ENCODE assay signal across 8 mouse cellular contexts in the genomic region with DNA sequence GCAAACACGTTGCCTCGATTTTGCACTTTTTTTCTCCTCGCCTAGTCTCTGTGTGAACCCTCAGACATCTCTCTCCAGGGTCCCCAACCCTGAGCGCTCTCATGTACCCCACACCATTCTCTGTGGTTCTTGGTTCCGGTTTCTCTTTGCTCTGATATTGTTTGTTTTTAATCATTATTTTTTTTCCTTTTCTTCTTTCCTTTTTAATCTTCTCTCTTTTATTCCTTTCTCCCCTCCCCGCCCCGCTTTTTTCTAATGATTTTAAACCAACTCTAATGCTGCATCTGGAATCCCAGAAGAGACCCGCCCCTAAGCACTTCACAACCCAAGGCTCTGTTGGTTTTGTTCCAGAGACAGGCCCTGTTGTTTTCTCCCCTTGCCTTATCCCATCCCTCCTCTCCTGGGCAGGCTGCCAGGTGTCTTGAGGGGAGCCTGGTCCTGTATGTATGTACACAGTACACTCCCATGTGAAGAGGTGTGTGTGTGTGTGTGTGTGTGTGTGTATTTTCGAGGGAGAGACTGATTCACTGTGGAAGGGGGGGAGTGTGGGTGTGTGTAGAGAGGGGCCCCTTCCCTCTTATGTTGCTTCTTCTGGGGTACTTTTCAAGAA.
DNase-seq lines count a peak whose midpoint lies in the region; ATAC-seq lines count a peak whose summit lies in the region.
"Had no signal": no experiment of that assay in that cellular context is flagged by ENCODE, and none has a peak within 500 bp of the region (broad histone marks: within the 10 kb centered on the region; RNA-seq: fewer than 3 reads in every experiment).

No protein-coding gene starts in this region.

- no peaks in the 10 kb centered on the region for H3K9me3 ChIP-seq in kidney, embryonic 15.5 days (replicated peaks)
- no peaks in the 10 kb centered on the region for H3K9me3 ChIP-seq in embryonic facial prominence, embryonic 10.5 days
- no peaks in the 10 kb centered on the region for H3K9me3 ChIP-seq in hindbrain, embryonic 10.5 days
- H3K9me3 ChIP-seq in lung, embryonic 15.5 days, result no peaks in the 10 kb centered on the region
- H3K9me3 ChIP-seq: megakaryocyte, embryonic 14.5 days had no signal

- H3K36me3 ChIP-seq in kidney, embryonic 15.5 days, result no peaks in the 10 kb centered on the region
- no peaks in the 10 kb centered on the region; the same call in 1 of the 2 replicates for H3K36me3 ChIP-seq in embryonic facial prominence, embryonic 10.5 days (replicated peaks)
- no peaks in the 10 kb centered on the region for H3K36me3 ChIP-seq in hindbrain, embryonic 10.5 days
- H3K36me3 ChIP-seq in lung, embryonic 15.5 days, result no peaks in the 10 kb centered on the region

- peak overlapping the region; percentile 42 for H3K4me3 ChIP-seq in kidney, embryonic 15.5 days (replicated peaks)
- peak overlapping the region; percentile 47 for H3K4me3 ChIP-seq in embryonic facial prominence, embryonic 10.5 days
- peak overlapping the region; percentile 51 for H3K4me3 ChIP-seq in hindbrain, embryonic 10.5 days
- peak overlapping the region; percentile 36 for H3K4me3 ChIP-seq in lung, embryonic 15.5 days

- DNase-seq in kidney, postnatal 14 days, result no peak
- DNase-seq in embryonic facial prominence, embryonic 10.5 days (ENCODE audit: low spot score), result no peak
- DNase-seq in hindbrain, embryonic 10.5 days (ENCODE audit: low spot score), result no peak
- no peak for DNase-seq in Muller cell, postnatal 12 days (ENCODE audit: inconsistent ontology term)
- DNase-seq in left cerebral cortex, postnatal 36 days (ENCODE audit: low spot score in 2 of 2), result no peak

- intact Hi-C loops in left cerebral cortex, postnatal 36 days (cut with DNase I), result no loop called here

- WGBS in kidney, embryonic 15.5 days, result 59% methylated on average over 9 of the region's 9 CpGs
- 61% methylated on average over 9 of the region's 9 CpGs for WGBS in embryonic facial prominence, embryonic 10.5 days
- WGBS in hindbrain, embryonic 10.5 days, result 59% methylated on average over 9 of the region's 9 CpGs
- WGBS in lung, embryonic 15.5 days, result 24% methylated on average over 9 of the region's 9 CpGs

- H3K9ac ChIP-seq in kidney, embryonic 15.5 days, result no peak overlapping the region
- H3K9ac ChIP-seq in lung, embryonic 15.5 days, result peak overlapping the region; percentile 32; the same call in 1 of the 2 replicates

- peak overlapping the region; percentile 72 for H3K4me2 ChIP-seq in kidney, embryonic 15.5 days
- peak overlapping the region; percentile 67 for H3K4me2 ChIP-seq in lung, embryonic 15.5 days

- ATAC-seq in kidney, embryonic 15.5 days (replicated peaks; ENCODE audit: low FRiP score), result peak; percentile 61
- peak; percentile 88 for ATAC-seq in lung, embryonic 15.5 days (ENCODE audit: borderline replicate concordance, extremely low read depth, low FRiP score, low TSS enrichment)

- peaks cover 23% of the 10 kb centered on the region for H3K4me1 ChIP-seq in kidney, embryonic 15.5 days
- peaks cover 27% of the 10 kb centered on the region for H3K4me1 ChIP-seq in embryonic facial prominence, embryonic 10.5 days
- H3K4me1 ChIP-seq in hindbrain, embryonic 10.5 days (replicated peaks), result peaks cover 30% of the 10 kb centered on the region
- H3K4me1 ChIP-seq in lung, embryonic 15.5 days, result peaks cover 29% of the 10 kb centered on the region
- H3K4me1 ChIP-seq: megakaryocyte, embryonic 14.5 days had no signal

- H3K27ac ChIP-seq in kidney, embryonic 15.5 days, result no peak overlapping the region
- H3K27ac ChIP-seq in embryonic facial prominence, embryonic 10.5 days (replicated peaks), result peak overlapping the region; percentile 51
- peak overlapping the region; percentile 86 for H3K27ac ChIP-seq in hindbrain, embryonic 10.5 days
- H3K27ac ChIP-seq in lung, embryonic 15.5 days, result peak overlapping the region; percentile 69

- H3K27me3 ChIP-seq in kidney, embryonic 15.5 days, result peaks cover 11% of the 10 kb centered on the region; the same call in 1 of the 2 replicates
- 0 out of 2 replicates have a peak, but pooled peaks cover 9% of the 10 kb centered on the region for H3K27me3 ChIP-seq in embryonic facial prominence, embryonic 10.5 days (replicated peaks; ENCODE audit: low read depth, poor library complexity, severe bottlenecking)
- H3K27me3 ChIP-seq in hindbrain, embryonic 10.5 days (ENCODE audit: insufficient read depth, poor library complexity, severe bottlenecking), result peaks cover 5% of the 10 kb centered on the region; the same call in 1 of the 2 replicates
- H3K27me3 ChIP-seq in lung, embryonic 15.5 days, result no peaks in the 10 kb centered on the region
